Mouse (Mus musculus): ENCODE results near the gene Ipo5. TPM values are rescaled to one million over a fixed set of nuclear protein-coding genes. Genes with fewer than 3 reads are reported as not detected.

Gene Ipo5
- 57.5 and 58.2 TPM in 2 replicates for polyA plus RNA-seq (2015; fragmentation: Nextera tagmentation; extraction: Ambion mirVana)

GRCm38 (mm10) chr14:120910733-120911324 is at the start of gene Ipo5:
TSS of gene Ipo5 (plus strand) at chr14:120911224.
- WGBS: under 1% methylated on average over 79 of the region's 83 CpGs
- peak within 1 kb of the TSS; percentile 97 for H3K4me3 ChIP-seq

GRCm38 (mm10) chr14:120863205-120863604 is 47.8 kb upstream of the Ipo5 start:
- Histone ChIP-seq H3K9ac (no peak overlapping the region), H3K4me2 (no peak overlapping the region), H3K4me3 (no peak overlapping the region), H3K9me3 (no peaks in the 10 kb centered on the region), H3K27ac (no peak overlapping the region), H3K36me3 (replicated peaks) (no peaks in the 10 kb centered on the region), H3K27me3 (replicated peaks) (no peaks in the 10 kb centered on the region), H3K4me1 (no peaks in the 10 kb centered on the region)
- ATAC-seq (replicated peaks): no peak
- 94% methylated on average over 3 of the region's 3 CpGs for WGBS

More at GRCm38 (mm10) chr14:120910733-120911324, at the start of gene Ipo5:
- peak within 1 kb of the TSS; percentile 90 for H3K27ac ChIP-seq
- H3K36me3 ChIP-seq (replicated peaks): no peaks in the 10 kb centered on the region
- H3K9me3 ChIP-seq: no peaks in the 10 kb centered on the region
- no peaks in the 10 kb centered on the region for H3K27me3 ChIP-seq (replicated peaks)
- peak within 1 kb of the TSS; percentile 87 for H3K9ac ChIP-seq
- peak within 1 kb of the TSS; percentile 95 for H3K4me2 ChIP-seq
- peaks cover 20% of the 10 kb centered on the region for H3K4me1 ChIP-seq
- ATAC-seq (replicated peaks): peak; percentile 95

GRCm38 (mm10) chr14:120864896-120865295 is 46.1 kb upstream of the Ipo5 start:
- Histone ChIP-seq H3K9me3 (no peaks in the 10 kb centered on the region), H3K4me3 (no peak overlapping the region), H3K4me2 (no peak overlapping the region), H3K4me1 (no peaks in the 10 kb centered on the region), H3K9ac (no peak overlapping the region), H3K36me3 (replicated peaks) (no peaks in the 10 kb centered on the region), H3K27me3 (replicated peaks) (no peaks in the 10 kb centered on the region), H3K27ac (no peak overlapping the region)
- ATAC-seq (replicated peaks): no peak
- WGBS: 88% methylated on average over 4 of the region's 4 CpGs

- 94% methylated on average over 8 of the region's 8 CpGs for WGBS
These were observed 44.5 kb upstream of the Ipo5 start for GRCm38 (mm10) chr14:120866573-120866972.

GRCm38 (mm10) chr14:120867121-120867520 is 43.9 kb upstream of the Ipo5 start:
- H3K9ac ChIP-seq: no peak overlapping the region
- H3K36me3 ChIP-seq (replicated peaks): no peaks in the 10 kb centered on the region
- no peaks in the 10 kb centered on the region for H3K27me3 ChIP-seq (replicated peaks)
- H3K9me3 ChIP-seq: no peaks in the 10 kb centered on the region
- WGBS: 92% methylated on average over 5 of the region's 5 CpGs
- ATAC-seq (replicated peaks): no peak
- no peak overlapping the region for H3K4me3 ChIP-seq
- no peak overlapping the region for H3K4me2 ChIP-seq
- H3K4me1 ChIP-seq: no peaks in the 10 kb centered on the region
- H3K27ac ChIP-seq: no peak overlapping the region

More at GRCm38 (mm10) chr14:120866573-120866972, 44.5 kb upstream of the Ipo5 start:
- no peak overlapping the region for H3K27ac ChIP-seq
- no peaks in the 10 kb centered on the region for H3K4me1 ChIP-seq
- no peaks in the 10 kb centered on the region for H3K36me3 ChIP-seq (replicated peaks)
- no peak overlapping the region for H3K4me3 ChIP-seq
- no peak for ATAC-seq (replicated peaks)
- no peaks in the 10 kb centered on the region for H3K9me3 ChIP-seq
- no peak overlapping the region for H3K4me2 ChIP-seq
- H3K27me3 ChIP-seq (replicated peaks): no peaks in the 10 kb centered on the region
- H3K9ac ChIP-seq: no peak overlapping the region

GRCm38 (mm10) chr14:120868494-120868893 is 42.5 kb upstream of the Ipo5 start:
- no peak for ATAC-seq (replicated peaks)
- Histone ChIP-seq H3K4me1 (no peaks in the 10 kb centered on the region), H3K4me3 (no peak overlapping the region), H3K9ac (no peak overlapping the region), H3K27me3 (replicated peaks) (no peaks in the 10 kb centered on the region), H3K36me3 (replicated peaks) (no peaks in the 10 kb centered on the region), H3K27ac (no peak overlapping the region), H3K9me3 (no peaks in the 10 kb centered on the region), H3K4me2 (no peak overlapping the region)
- WGBS: 49% methylated on average over 8 of the region's 8 CpGs

- Histone ChIP-seq H3K4me3 (no peak overlapping the region), H3K4me2 (no peak overlapping the region), H3K9me3 (no peaks in the 10 kb centered on the region), H3K9ac (no peak overlapping the region), H3K27ac (no peak overlapping the region), H3K27me3 (replicated peaks) (no peaks in the 10 kb centered on the region), H3K4me1 (no peaks in the 10 kb centered on the region), H3K36me3 (replicated peaks) (no peaks in the 10 kb centered on the region)
- 51% methylated on average over 5 of the region's 5 CpGs for WGBS
- no peak for ATAC-seq (replicated peaks)
These were observed 40.3 kb upstream of the Ipo5 start for GRCm38 (mm10) chr14:120870736-120871135.

- H3K9ac ChIP-seq: no peak overlapping the region
- H3K4me3 ChIP-seq: no peak overlapping the region
- no peak for ATAC-seq (replicated peaks)
- H3K4me2 ChIP-seq: no peak overlapping the region
- no peaks in the 10 kb centered on the region for H3K9me3 ChIP-seq
- no peak overlapping the region for H3K27ac ChIP-seq
- H3K27me3 ChIP-seq (replicated peaks): no peaks in the 10 kb centered on the region
- H3K4me1 ChIP-seq: no peaks in the 10 kb centered on the region
- no peaks in the 10 kb centered on the region for H3K36me3 ChIP-seq (replicated peaks)
- WGBS: 92% methylated on average over 7 of the region's 7 CpGs
These were observed 36.6 kb upstream of the Ipo5 start for GRCm38 (mm10) chr14:120874397-120874796.

GRCm38 (mm10) chr14:120875144-120875543 is 35.9 kb upstream of the Ipo5 start:
- WGBS: 76% methylated on average over 9 of the region's 9 CpGs
- Histone ChIP-seq H3K9me3 (no peaks in the 10 kb centered on the region), H3K36me3 (replicated peaks) (no peaks in the 10 kb centered on the region), H3K4me1 (no peaks in the 10 kb centered on the region), H3K4me2 (no peak overlapping the region), H3K27me3 (replicated peaks) (no peaks in the 10 kb centered on the region), H3K4me3 (no peak overlapping the region), H3K9ac (no peak overlapping the region), H3K27ac (no peak overlapping the region)
- no peak for ATAC-seq (replicated peaks)

GRCm38 (mm10) chr14:120875811-120876388 is 35.1 kb upstream of the Ipo5 start:
- no peak for ATAC-seq (replicated peaks)
- H3K9me3 ChIP-seq: no peaks in the 10 kb centered on the region
- no peak overlapping the region for H3K4me3 ChIP-seq
- WGBS: 87% methylated on average over 16 of the region's 16 CpGs
- no peaks in the 10 kb centered on the region for H3K27me3 ChIP-seq (replicated peaks)
- no peaks in the 10 kb centered on the region for H3K36me3 ChIP-seq (replicated peaks)
- H3K4me1 ChIP-seq: no peaks in the 10 kb centered on the region
- no peak overlapping the region for H3K9ac ChIP-seq
- H3K4me2 ChIP-seq: no peak overlapping the region
- H3K27ac ChIP-seq: no peak overlapping the region

- no peaks in the 10 kb centered on the region for H3K9me3 ChIP-seq
- no peak overlapping the region for H3K4me3 ChIP-seq
- H3K4me2 ChIP-seq: no peak overlapping the region
- no peak for ATAC-seq (replicated peaks)
- no peak overlapping the region for H3K9ac ChIP-seq
- no peaks in the 10 kb centered on the region for H3K27me3 ChIP-seq (replicated peaks)
- no peak overlapping the region for H3K27ac ChIP-seq
- H3K4me1 ChIP-seq: no peaks in the 10 kb centered on the region
- H3K36me3 ChIP-seq (replicated peaks): no peaks in the 10 kb centered on the region
- 79% methylated on average over 10 of the region's 10 CpGs for WGBS
These were observed 33.9 kb upstream of the Ipo5 start for GRCm38 (mm10) chr14:120877147-120877546.

- no peaks in the 10 kb centered on the region for H3K27me3 ChIP-seq (replicated peaks)
- no peaks in the 10 kb centered on the region for H3K9me3 ChIP-seq
- H3K4me1 ChIP-seq: no peaks in the 10 kb centered on the region
- ATAC-seq (replicated peaks): no peak
- H3K9ac ChIP-seq: no peak overlapping the region
- no peak overlapping the region for H3K4me3 ChIP-seq
- H3K27ac ChIP-seq: no peak overlapping the region
- H3K4me2 ChIP-seq: no peak overlapping the region
- H3K36me3 ChIP-seq (replicated peaks): no peaks in the 10 kb centered on the region
- 95% methylated on average over 2 of the region's 2 CpGs for WGBS
These were observed 32.0 kb upstream of the Ipo5 start for GRCm38 (mm10) chr14:120879026-120879425.

GRCm38 (mm10) chr14:120880601-120881000 is 30.4 kb upstream of the Ipo5 start:
- H3K9me3 ChIP-seq: no peaks in the 10 kb centered on the region
- no peaks in the 10 kb centered on the region for H3K4me1 ChIP-seq
- no peaks in the 10 kb centered on the region for H3K36me3 ChIP-seq (replicated peaks)
- no peak overlapping the region for H3K4me3 ChIP-seq
- 49% methylated on average over 5 of the region's 5 CpGs for whole genome bisulfite sequencing
- H3K27me3 ChIP-seq (replicated peaks): no peaks in the 10 kb centered on the region
- no peak overlapping the region for H3K27ac ChIP-seq
- no peak overlapping the region for H3K9ac ChIP-seq
- no peak for ATAC-seq (replicated peaks)
- H3K4me2 ChIP-seq: no peak overlapping the region

All from midbrain, embryonic 15.5 days (tissue).